Mouse (Mus musculus) liver, embryonic 15.5 days (tissue): ENCODE measurements around the gene 2010111I01Rik. TPM values are rescaled to one million over a fixed set of nuclear protein-coding genes. Genes with fewer than 3 reads are reported as not detected.
"Not testable (repeated sequence)": the region's sequence is repeated elsewhere in the genome, so short reads cannot be mapped to it uniquely, and the experiment has no call there.

Experiments
- ATAC-seq: fragments of 200-750 bp; cut with Nextera tagmentation; 2 replicates; pipeline ENCODE4 v1.8.0; 2017; ENCODE audit warnings: moderate number of reproducible peaks, mild to moderate bottlenecking, moderate library complexity; ENCODE audit not compliant: insufficient read depth
- H3K27ac ChIP-seq: fragments of 300-500 bp; sonication (generic); replicated peaks from 2 replicates; pipeline ENCODE4 v1.5.1; 2015; ENCODE audit warnings: mild to moderate bottlenecking, inconsistent platforms
- H3K27me3 ChIP-seq: fragments of 300-500 bp; sonication (generic); 2 replicates; pipeline ENCODE4 v1.6.1; 2015; ENCODE audit warnings: mild to moderate bottlenecking, inconsistent platforms
- H3K36me3 ChIP-seq: fragments of 300-500 bp; sonication (generic); replicated peaks from 2 replicates; pipeline ENCODE4 v1.6.1; 2015; ENCODE audit warnings: moderate library complexity, mild to moderate bottlenecking, inconsistent platforms
- H3K4me1 ChIP-seq: fragments of 300-500 bp; sonication (generic); replicated peaks from 2 replicates; pipeline ENCODE4 v1.6.1; 2015; ENCODE audit warnings: inconsistent platforms
- H3K4me2 ChIP-seq: fragments of 300-500 bp; sonication (generic); 2 replicates; pipeline ENCODE4 v1.6.1; 2015; ENCODE audit warnings: moderate library complexity, mild to moderate bottlenecking, inconsistent platforms
- H3K4me3 ChIP-seq: fragments of 300-500 bp; sonication (generic); replicated peaks from 2 replicates; pipeline ENCODE4 v1.5.1; 2015; ENCODE audit warnings: mild to moderate bottlenecking, inconsistent platforms
- H3K9ac ChIP-seq: fragments of 300-500 bp; sonication (generic); 2 replicates; pipeline ENCODE4 v1.6.1; 2015; ENCODE audit warnings: moderate library complexity, mild to moderate bottlenecking, inconsistent platforms
- H3K9me3 ChIP-seq: fragments of 300-500 bp; sonication (generic); replicated peaks from 2 replicates; pipeline ENCODE4 v1.6.1; 2016; ENCODE audit warnings: inconsistent platforms
- WGBS: fragments of 180-500 bp; shearing (Covaris S2); methylation state at CpG from one replicate; pipeline ENCODE4 v1.1.7; 2015; ENCODE audit warnings: mixed read lengths; ENCODE audit not compliant: insufficient replicate concordance; 5-methylcytosine and 5-hydroxymethylcytosine counted together
- polyA plus RNA-seq: library from polyadenylated mRNA; unstranded; fragments of >200 nt; fragmentation: Nextera tagmentation; extraction: Ambion mirVana; gene quantifications from 2 replicates; pipeline ENCODE4 v1.2.1, GENCODE M21; 2015

The 2010111I01Rik gene
- polyA plus RNA-seq, 1 experiment from 2014 or later = 14.6 TPM

GRCm38 (mm10) chr13:63082555-63083136, 118.0 kb downstream of the 2010111I01Rik start:
- 61% methylated on average over 5 of the region's 5 CpGs for WGBS
- no peaks in the 10 kb centered on the region for H3K36me3 ChIP-seq
- H3K9ac ChIP-seq = no peak overlapping the region
- no peak overlapping the region for H3K4me3 ChIP-seq
- ATAC-seq = peak; percentile 42; the same call in 1 of the 2 replicates
- no peak overlapping the region for H3K27ac ChIP-seq
- no peak overlapping the region for H3K4me2 ChIP-seq
- no peaks in the 10 kb centered on the region for H3K4me1 ChIP-seq
- no peaks in the 10 kb centered on the region for H3K9me3 ChIP-seq
- no peaks in the 10 kb centered on the region for H3K27me3 ChIP-seq

- ATAC-seq, H3K4me2 ChIP-seq, H3K36me3 ChIP-seq, H3K27ac ChIP-seq, H3K9me3 ChIP-seq, H3K9ac ChIP-seq, H3K27me3 ChIP-seq, H3K4me3 ChIP-seq, H3K4me1 ChIP-seq: not testable (repeated sequence)
- WGBS = 74% methylated on average over 7 of the region's 7 CpGs
These were observed 118.4 kb downstream of the 2010111I01Rik start for GRCm38 (mm10) chr13:63083139-63083538.

- no peak for ATAC-seq
- no peak overlapping the region for H3K27ac ChIP-seq
- H3K4me2 ChIP-seq = no peak overlapping the region
- no peaks in the 10 kb centered on the region for H3K4me1 ChIP-seq
- H3K9me3 ChIP-seq = no peaks in the 10 kb centered on the region
- WGBS = 64% methylated on average over 8 of the region's 8 CpGs
- no peak overlapping the region for H3K9ac ChIP-seq
- H3K27me3 ChIP-seq = no peaks in the 10 kb centered on the region
- H3K4me3 ChIP-seq = no peak overlapping the region
- no peaks in the 10 kb centered on the region for H3K36me3 ChIP-seq
These were observed 119.0 kb downstream of the 2010111I01Rik start for GRCm38 (mm10) chr13:63083663-63084062.

DNA sequence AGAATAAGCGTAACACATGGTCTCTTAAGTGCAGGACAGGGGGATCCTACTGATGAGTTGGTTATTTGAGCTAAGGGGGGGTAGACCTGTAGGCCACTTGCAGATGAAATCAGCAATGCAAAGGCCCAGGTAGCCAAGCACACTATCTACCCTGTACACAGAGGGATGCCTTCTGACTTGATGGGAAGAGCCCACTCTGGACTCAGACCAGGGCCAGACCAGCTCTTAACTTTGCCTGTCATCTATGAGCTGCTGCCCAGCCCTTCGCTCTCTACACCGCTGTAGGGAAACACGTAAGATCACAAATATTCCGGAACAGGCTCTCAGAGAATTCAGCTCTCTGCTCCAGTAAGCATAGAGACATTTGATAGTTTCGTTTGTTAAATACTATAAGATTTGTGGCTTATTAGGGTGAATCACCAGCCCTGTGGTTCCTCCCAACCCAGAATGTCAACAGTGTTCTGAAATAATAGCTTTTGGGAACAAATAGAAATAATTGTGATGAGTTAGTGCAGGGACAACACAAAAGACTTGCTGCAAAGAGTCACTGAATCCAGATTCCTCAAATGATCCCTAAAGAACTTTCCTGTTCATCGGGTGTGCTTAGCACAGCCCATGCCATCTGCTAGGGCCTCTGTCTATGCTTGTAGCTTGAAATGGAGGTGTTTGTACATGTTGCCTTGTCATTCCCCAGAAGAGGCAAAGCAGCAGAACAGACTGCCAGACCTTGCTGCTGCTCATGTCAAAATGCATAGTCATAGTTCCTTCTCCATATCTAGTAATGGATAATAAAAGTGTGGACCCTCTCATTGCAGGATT, 123.4 kb downstream of the 2010111I01Rik start:
- Histone ChIP-seq H3K36me3 (no peaks in the 10 kb centered on the region), H3K4me1 (no peaks in the 10 kb centered on the region), H3K27me3 (no peaks in the 10 kb centered on the region), H3K4me3 (no peak overlapping the region), H3K27ac (no peak overlapping the region), H3K9me3 (no peaks in the 10 kb centered on the region), H3K9ac (no peak overlapping the region), H3K4me2 (no peak overlapping the region)
- 77% methylated on average over 7 of the region's 7 CpGs for WGBS
- ATAC-seq = no peak

DNA sequence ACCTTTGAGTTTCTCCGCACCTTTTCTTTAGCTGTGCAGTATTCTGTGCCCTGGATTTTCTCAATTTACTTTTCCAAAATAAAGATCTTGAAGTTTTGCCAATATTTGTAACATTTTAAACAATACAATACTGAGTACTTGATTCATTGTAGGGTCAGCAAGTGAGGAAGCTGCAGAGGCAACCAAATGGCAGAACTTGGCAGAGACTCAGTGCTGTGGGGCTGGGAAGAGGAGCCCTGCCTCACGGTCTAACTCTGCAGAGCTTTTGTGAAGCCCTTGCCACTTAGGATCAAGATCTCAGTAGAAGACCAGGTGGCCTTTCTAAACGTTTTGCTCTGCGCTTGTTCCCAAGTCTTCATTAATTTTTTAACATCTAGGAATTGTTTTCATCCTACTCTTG, 124.8 kb downstream of the 2010111I01Rik start:
- 69% methylated on average over 4 of the region's 4 CpGs for WGBS
- no peak overlapping the region for H3K4me2 ChIP-seq
- ATAC-seq = no peak
- no peaks in the 10 kb centered on the region for H3K9me3 ChIP-seq
- no peak overlapping the region for H3K4me3 ChIP-seq
- H3K9ac ChIP-seq = no peak overlapping the region
- H3K36me3 ChIP-seq = no peaks in the 10 kb centered on the region
- H3K27ac ChIP-seq = no peak overlapping the region
- no peaks in the 10 kb centered on the region for H3K27me3 ChIP-seq
- H3K4me1 ChIP-seq = 0 out of 2 replicates have a peak, but pooled peaks cover 1% of the 10 kb centered on the region

DNA sequence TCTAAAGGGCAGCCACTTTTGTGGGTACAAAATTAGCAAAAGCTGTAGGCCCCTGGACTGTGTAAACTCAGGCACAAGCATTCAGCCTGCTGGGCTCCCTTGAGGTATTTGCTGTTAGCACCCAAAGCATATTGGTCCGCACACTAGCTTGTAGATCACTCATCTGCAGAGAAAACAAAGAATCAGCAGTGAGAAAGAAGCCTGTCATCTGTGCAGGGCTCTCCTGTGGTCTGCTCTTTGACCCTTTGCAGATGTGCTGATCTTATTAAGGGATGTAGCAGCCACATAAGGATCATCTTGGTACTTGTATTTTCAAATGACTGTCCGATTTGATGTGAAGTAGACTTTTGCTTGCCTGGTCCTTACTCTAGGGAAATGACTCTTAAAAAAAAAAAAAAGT, 126.6 kb downstream of the 2010111I01Rik start:
- no peaks in the 10 kb centered on the region for H3K27me3 ChIP-seq

DNA sequence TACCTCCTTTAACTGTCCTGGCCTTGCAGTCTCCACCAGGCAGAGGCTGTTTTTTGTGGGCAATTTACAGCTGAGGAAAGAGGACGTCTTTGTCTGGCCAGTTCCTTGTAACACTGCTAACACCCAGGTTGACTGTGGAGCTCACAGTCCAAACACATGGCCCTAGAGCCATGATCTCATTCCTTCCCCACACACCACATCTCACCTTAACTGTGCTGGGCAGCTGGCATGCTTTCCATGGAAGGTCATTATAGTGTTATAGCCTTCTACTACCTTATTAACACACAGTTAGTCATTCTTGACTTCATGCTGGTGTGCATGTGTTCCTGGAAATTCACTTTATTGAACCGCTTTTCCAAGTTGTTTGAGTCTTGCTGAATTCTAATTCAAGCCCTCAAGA, 127.6 kb downstream of the 2010111I01Rik start:
- Histone ChIP-seq H3K4me3 (no peak overlapping the region), H3K9me3 (no peaks in the 10 kb centered on the region), H3K36me3 (no peaks in the 10 kb centered on the region), H3K9ac (no peak overlapping the region), H3K4me1 (0 out of 2 replicates have a peak, but pooled peaks cover 3% of the 10 kb centered on the region), H3K4me2 (no peak overlapping the region), H3K27ac (no peak overlapping the region), H3K27me3 (no peaks in the 10 kb centered on the region)
- no peak for ATAC-seq
- WGBS = 67% methylated on average over 2 of the region's 2 CpGs

More for the DNA sequence above, 126.6 kb downstream of the 2010111I01Rik start:
- no peak overlapping the region for H3K27ac ChIP-seq
- H3K4me1 ChIP-seq = 0 out of 2 replicates have a peak, but pooled peaks cover 3% of the 10 kb centered on the region
- no peaks in the 10 kb centered on the region for H3K9me3 ChIP-seq
- no peak overlapping the region for H3K4me3 ChIP-seq
- ATAC-seq = no peak
- no peak overlapping the region for H3K9ac ChIP-seq
- WGBS = 61% methylated on average over 2 of the region's 2 CpGs
- H3K4me2 ChIP-seq = no peak overlapping the region
- H3K36me3 ChIP-seq = no peaks in the 10 kb centered on the region

GRCm38 (mm10) chr13:63092874-63093273, 128.2 kb downstream of the 2010111I01Rik start:
- no peak for ATAC-seq
- no peaks in the 10 kb centered on the region for H3K36me3 ChIP-seq
- H3K27me3 ChIP-seq = no peaks in the 10 kb centered on the region
- H3K4me2 ChIP-seq = no peak overlapping the region
- H3K27ac ChIP-seq = no peak overlapping the region
- no peak overlapping the region for H3K4me3 ChIP-seq
- H3K4me1 ChIP-seq = peaks cover 3% of the 10 kb centered on the region; the same call in 1 of the 2 replicates
- H3K9ac ChIP-seq = no peak overlapping the region
- WGBS = 41% methylated on average over 2 of the region's 2 CpGs
- H3K9me3 ChIP-seq = no peaks in the 10 kb centered on the region

GRCm38 (mm10) chr13:63093636-63094035, 128.9 kb downstream of the 2010111I01Rik start:
- Histone ChIP-seq H3K27me3 (no peaks in the 10 kb centered on the region), H3K4me2 (no peak overlapping the region), H3K4me3 (no peak overlapping the region), H3K9me3 (no peaks in the 10 kb centered on the region), H3K36me3 (no peaks in the 10 kb centered on the region), H3K9ac (no peak overlapping the region), H3K27ac (no peak overlapping the region), H3K4me1 (peaks cover 3% of the 10 kb centered on the region; the same call in 1 of the 2 replicates)
- ATAC-seq = no peak
- WGBS = 69% methylated on average over 6 of the region's 6 CpGs

GRCm38 (mm10) chr13:63094317-63095131, 129.8 kb downstream of the 2010111I01Rik start:
- H3K36me3 ChIP-seq = no peaks in the 10 kb centered on the region
- no peak overlapping the region for H3K27ac ChIP-seq
- H3K4me2 ChIP-seq = no peak overlapping the region
- 40% methylated on average over 8 of the region's 8 CpGs for WGBS
- H3K27me3 ChIP-seq = no peaks in the 10 kb centered on the region
- no peaks in the 10 kb centered on the region for H3K9me3 ChIP-seq
- no peak for ATAC-seq
- peaks cover 3% of the 10 kb centered on the region; the same call in 1 of the 2 replicates for H3K4me1 ChIP-seq
- H3K4me3 ChIP-seq = no peak overlapping the region
- no peak overlapping the region for H3K9ac ChIP-seq

GRCm38 (mm10) chr13:63096764-63097163, 132.1 kb downstream of the 2010111I01Rik start:
- H3K27me3 ChIP-seq = no peaks in the 10 kb centered on the region
- WGBS = 48% methylated on average over 3 of the region's 3 CpGs
- no peaks in the 10 kb centered on the region for H3K36me3 ChIP-seq
- no peak overlapping the region for H3K27ac ChIP-seq
- no peak overlapping the region for H3K4me3 ChIP-seq
- no peak overlapping the region for H3K4me2 ChIP-seq
- peak; percentile 85 for ATAC-seq
- no peak overlapping the region for H3K9ac ChIP-seq
- no peaks in the 10 kb centered on the region for H3K9me3 ChIP-seq
- peaks cover 3% of the 10 kb centered on the region; the same call in 1 of the 2 replicates for H3K4me1 ChIP-seq
